Mouse (Mus musculus): ENCODE measurements at regions not wholly inside any gene's neighbourhood (a gene's known extent, or its start where the extent isn't known, plus 50 kb on each side); places are given as distances from the start of the nearest gene placed in this dataset.
A peak's percentile ranks its signal among the peaks of the same experiment; 100 is the strongest.

GRCm38 (mm10) chr7:145102216-145102615, 105.7 kb downstream of the 1810010D01Rik start:
- Histone ChIP-seq H3K9me3 (replicated peaks; ENCODE audit: low read length) (no peaks in the 10 kb centered on the region), H3K36me3 (replicated peaks in 1 of 2; ENCODE audit: control insufficient read depth in 1 of 2, insufficient read depth in 1 of 2, low read length in 1 of 2) (no peaks in the 10 kb centered on the region), H3K4me3 (replicated peaks in 1 of 3; ENCODE audit: low read depth in 2 of 3, low read length in 2 of 3, poor library complexity in 1 of 3) (no peak overlapping the region), H3K27me3 (replicated peaks) (peaks cover 42% of the 10 kb centered on the region), H3K79me2 (replicated peaks; ENCODE audit: control insufficient read depth, extremely low read depth, insufficient read depth, poor library complexity, severe bottlenecking) (no peaks in the 10 kb centered on the region), H3K9ac (ENCODE audit: insufficient read depth, low read depth) (no peak overlapping the region), H3K4me2 (ENCODE audit: insufficient read depth, low read depth, poor library complexity, severe bottlenecking) (no peak overlapping the region), H3K4me1 (ENCODE audit: control insufficient read depth in 1 of 2, insufficient read depth in 2 of 2) (no peaks in the 10 kb centered on the region; a peak in 1 of 4 replicates), H3K27ac (ENCODE audit: insufficient read depth, low read depth) (no peak overlapping the region)
- dilution Hi-C loops (cut with MboI; ENCODE audit: extremely low pct_ligation_motif_present, extremely low pct_unique_long_range_greater_than_20kb, low sequenced_read_pairs) (no loop called here), in situ Hi-C loops (cut with MboI; ENCODE audit: low pct_ligation_motif_present, low pct_unique_long_range_greater_than_20kb, low sequenced_read_pairs) (no loop called here)
- no peak for DNase-seq (ENCODE audit: extremely low read depth)
- no peak for TF ChIP-seq MAFK (IDR thresholded peaks at IDR 0.05; ENCODE audit: insufficient replicate concordance, low read length)
- no peak for TF ChIP-seq JUN (IDR thresholded peaks at IDR 0.05; ENCODE audit: insufficient read depth, low read depth, low read length)
- no peak for TF ChIP-seq SIN3A (IDR thresholded peaks at IDR 0.05; ENCODE audit: low read length)
- no peak for TF ChIP-seq TCF12 (IDR thresholded peaks at IDR 0.05; ENCODE audit: low read depth, low read length)
- no peak for TF ChIP-seq JUND (conservative IDR thresholded peaks at IDR 0.05; ENCODE audit: low read depth, low read length)

- no peak overlapping the region for H3K9ac ChIP-seq (ENCODE audit: insufficient read depth, low read depth)
- H3K4me3 ChIP-seq (replicated peaks in 1 of 3; ENCODE audit: low read depth in 2 of 3, low read length in 2 of 3, poor library complexity in 1 of 3), result no peak overlapping the region
- H3K79me2 ChIP-seq (replicated peaks; ENCODE audit: control insufficient read depth, extremely low read depth, insufficient read depth, poor library complexity, severe bottlenecking), result no peaks in the 10 kb centered on the region
- DNase-seq (ENCODE audit: extremely low read depth), result no peak
- dilution Hi-C loops (cut with MboI; ENCODE audit: extremely low pct_ligation_motif_present, extremely low pct_unique_long_range_greater_than_20kb, low sequenced_read_pairs), result no loop called here
- in situ Hi-C loops (cut with MboI; ENCODE audit: low pct_ligation_motif_present, low pct_unique_long_range_greater_than_20kb, low sequenced_read_pairs), result loop anchor here (10.0 kb wide), 1 partner anchor 134 kb away; no protein-coding TSS in a partner anchor
- no peak overlapping the region for H3K4me2 ChIP-seq (ENCODE audit: insufficient read depth, low read depth, poor library complexity, severe bottlenecking)
- no peaks in the 10 kb centered on the region for H3K36me3 ChIP-seq (replicated peaks in 1 of 2; ENCODE audit: control insufficient read depth in 1 of 2, insufficient read depth in 1 of 2, low read length in 1 of 2)
- peak; percentile 32 for TF ChIP-seq RAD21 (IDR thresholded peaks at IDR 0.05; ENCODE audit: low read depth, low read length)
- peak; percentile 32 to 60; a peak in 3 of 4 replicates for TF ChIP-seq CTCF (conservative IDR thresholded peaks at IDR 0.05 in 1 of 2, IDR thresholded peaks at IDR 0.05 in 1 of 2; ENCODE audit: low read depth in 2 of 2, low read length in 2 of 2)
- TF ChIP-seq TCF12 (IDR thresholded peaks at IDR 0.05; ENCODE audit: low read depth, low read length), result no peak
- TF ChIP-seq SMC3 (IDR thresholded peaks at IDR 0.05; ENCODE audit: low read depth, low read length), result peak; percentile 58
- TF ChIP-seq EP300 (IDR thresholded peaks at IDR 0.05; ENCODE audit: low read length), result no peak
- no peaks in the 10 kb centered on the region for H3K9me3 ChIP-seq (replicated peaks; ENCODE audit: low read length)
- peaks cover 56% of the 10 kb centered on the region for H3K27me3 ChIP-seq (replicated peaks)
- no peak overlapping the region for H3K27ac ChIP-seq (ENCODE audit: insufficient read depth, low read depth)
- H3K4me1 ChIP-seq (ENCODE audit: control insufficient read depth in 1 of 2, insufficient read depth in 2 of 2), result no peaks in the 10 kb centered on the region
Observed at GRCm38 (mm10) chr7:145098335-145098734, 109.6 kb downstream of the 1810010D01Rik start.

GRCm38 (mm10) chr7:145094134-145094526, 113.8 kb downstream of the 1810010D01Rik start:
- in situ Hi-C loops (cut with MboI; ENCODE audit: low pct_ligation_motif_present, low pct_unique_long_range_greater_than_20kb, low sequenced_read_pairs), result loop anchor here (10.0 kb wide), 1 partner anchor 129 kb away; no protein-coding TSS in a partner anchor
- H3K27me3 ChIP-seq (replicated peaks), result peaks cover 52% of the 10 kb centered on the region
- dilution Hi-C loops (cut with MboI; ENCODE audit: extremely low pct_ligation_motif_present, extremely low pct_unique_long_range_greater_than_20kb, low sequenced_read_pairs), result no loop called here
- no peak overlapping the region for H3K9ac ChIP-seq (ENCODE audit: insufficient read depth, low read depth)
- no peaks in the 10 kb centered on the region for H3K79me2 ChIP-seq (replicated peaks; ENCODE audit: control insufficient read depth, extremely low read depth, insufficient read depth, poor library complexity, severe bottlenecking)
- H3K4me3 ChIP-seq (replicated peaks in 1 of 3; ENCODE audit: low read depth in 2 of 3, low read length in 2 of 3, poor library complexity in 1 of 3), result no peak overlapping the region
- no peaks in the 10 kb centered on the region for H3K36me3 ChIP-seq (replicated peaks in 1 of 2; ENCODE audit: control insufficient read depth in 1 of 2, insufficient read depth in 1 of 2, low read length in 1 of 2)
- no peaks in the 10 kb centered on the region for H3K9me3 ChIP-seq (replicated peaks; ENCODE audit: low read length)
- DNase-seq (ENCODE audit: extremely low read depth), result no peak
- no peak overlapping the region for H3K27ac ChIP-seq (ENCODE audit: insufficient read depth, low read depth)
- TF ChIP-seq ELF1 (IDR thresholded peaks at IDR 0.05; ENCODE audit: low read depth, low read length) (no peak), IRF4 (IDR thresholded peaks at IDR 0.05; ENCODE audit: low read depth, low read length) (no peak), POLR2A (IDR thresholded peaks at IDR 0.05; ENCODE audit: low read depth, low read length) (no peak)
- H3K4me2 ChIP-seq (ENCODE audit: insufficient read depth, low read depth, poor library complexity, severe bottlenecking), result no peak overlapping the region
- peaks cover 2 to 17% of the 10 kb centered on the region in 2 experiments; a peak in 3 of 4 replicates for H3K4me1 ChIP-seq (ENCODE audit: control insufficient read depth in 1 of 2, insufficient read depth in 2 of 2)
